Mouse (Mus musculus) heart, embryonic 14.5 days (tissue): ENCODE data around the gene Nudt17. TPM values are rescaled to one million over a fixed set of nuclear protein-coding genes. Genes with fewer than 3 reads are reported as not detected.

ENCODE experiments used
- ATAC-seq: fragments of 200-750 bp; cut with Nextera tagmentation; 2 replicates; pipeline ENCODE4 v1.8.0; 2017; ENCODE audit warnings: low read depth, moderate TSS enrichment; ENCODE audit not compliant: insufficient number of reproducible peaks, insufficient read depth, low FRiP score
- H3K27ac ChIP-seq, 2 experiments: fragments of 200-500 bp in 1 of 2; fragments of 300-500 bp in 1 of 2; sonication (generic) in 1 of 2; replicated peaks in 1 of 2; 2 replicates each; pipeline ENCODE4 v1.5.1; 2012 to 2014; ENCODE audit warnings: low read depth in 2 of 2, low read length in 2 of 2, control low read depth in 1 of 2, mild to moderate bottlenecking in 1 of 2, mixed read lengths in 1 of 2; ENCODE audit not compliant: control insufficient read depth in 1 of 2, insufficient read depth in 1 of 2
- H3K27me3 ChIP-seq: fragments of 300-500 bp; sonication (generic); 2 replicates; pipeline ENCODE4 v1.6.1; 2014; ENCODE audit warnings: mild to moderate bottlenecking, low read length, control low read depth; ENCODE audit not compliant: control insufficient read depth, insufficient read depth
- H3K36me3 ChIP-seq: fragments of 300-500 bp; sonication (generic); 2 replicates; pipeline ENCODE4 v1.6.1; 2014; ENCODE audit warnings: mild to moderate bottlenecking, control low read depth, low read length, mixed read lengths; ENCODE audit not compliant: control insufficient read depth, insufficient read depth
- H3K4me1 ChIP-seq, 2 experiments: fragments of 200-500 bp in 1 of 2; fragments of 300-500 bp in 1 of 2; sonication (generic) in 1 of 2; 2 replicates each; pipeline ENCODE4 v1.6.1; 2012 to 2014; ENCODE audit warnings: low read length in 2 of 2, control low read depth in 1 of 2, mixed read lengths in 1 of 2; ENCODE audit not compliant: control insufficient read depth in 2 of 2, insufficient read depth in 2 of 2
- H3K4me2 ChIP-seq: fragments of 300-500 bp; sonication (generic); 2 replicates; pipeline ENCODE4 v1.6.1; 2014; ENCODE audit warnings: mild to moderate bottlenecking, low read length
- H3K4me3 ChIP-seq, 2 experiments: fragments of 200-500 bp in 1 of 2; fragments of 300-500 bp in 1 of 2; sonication (generic) in 1 of 2; 2 replicates each; pipeline ENCODE4 v1.5.1; 2012 to 2014; ENCODE audit warnings: low read length in 2 of 2, mild to moderate bottlenecking in 2 of 2, control low read depth in 1 of 2, low read depth in 1 of 2, moderate library complexity in 1 of 2; ENCODE audit not compliant: control insufficient read depth in 1 of 2, insufficient read depth in 1 of 2
- H3K9ac ChIP-seq: fragments of 300-500 bp; sonication (generic); 2 replicates; pipeline ENCODE4 v1.6.1; 2014; ENCODE audit warnings: mild to moderate bottlenecking, low read length
- H3K9me3 ChIP-seq: fragments of 300-500 bp; sonication (generic); 2 replicates; pipeline ENCODE4 v1.6.1; 2016; ENCODE audit warnings: low read length, control low read depth; ENCODE audit not compliant: control insufficient read depth
- WGBS: fragments of 180-500 bp; shearing (Covaris S2); extraction: QIAGEN DNeasy Blood & Tissue Kit; methylation state at CpG from one replicate; pipeline ENCODE4 v1.1.7; 2014; 5-methylcytosine and 5-hydroxymethylcytosine counted together
- polyA plus RNA-seq: library from polyadenylated mRNA; unstranded; fragments of >200 nt; fragmentation: Nextera tagmentation; extraction: Ambion mirVana; gene quantifications from 2 replicates; pipeline ENCODE4 v1.2.1, GENCODE M21; 2014

Nudt17 gene
- polyA plus RNA-seq, 1 experiment from 2014 or later = 8.8 TPM

GRCm38 (mm10) chr3:96727343-96727827 is 19.0 kb upstream of the Nudt17 start, which contains the start of the genes Polr3c and Rnf115:
Gene Polr3c, minus strand, starts transcription at chr3:96727628.
Gene Rnf115, plus strand, starts transcription at chr3:96727664.
- under 1% methylated on average over 47 of the region's 52 CpGs for WGBS
- H3K9ac ChIP-seq = peak within 1 kb of the TSS; percentile 93

GRCm38 (mm10) chr3:96719173-96719572 is 10.8 kb upstream of the Nudt17 start:
- Histone ChIP-seq H3K9me3 (no peaks in the 10 kb centered on the region), H3K4me1 (peaks cover 0 to 9% of the 10 kb centered on the region in 2 experiments; a peak in 1 of 4 replicates), H3K9ac (no peak overlapping the region), H3K4me3 (no peak overlapping the region), H3K36me3 (peaks cover 70% of the 10 kb centered on the region), H3K4me2 (no peak overlapping the region), H3K27me3 (no peaks in the 10 kb centered on the region), H3K27ac (no peak overlapping the region)
- ATAC-seq = no peak
- WGBS = 38% methylated on average over 14 of the region's 14 CpGs

More at GRCm38 (mm10) chr3:96727343-96727827, 19.0 kb upstream of the Nudt17 start, which contains the start of the genes Polr3c and Rnf115:
- H3K4me1 ChIP-seq = peaks cover 5 to 43% of the 10 kb centered on the region in 2 experiments
- no peaks in the 10 kb centered on the region for H3K9me3 ChIP-seq
- H3K4me2 ChIP-seq = peak within 1 kb of the TSS; percentile 81
- no peaks in the 10 kb centered on the region for H3K27me3 ChIP-seq
- H3K36me3 ChIP-seq = peaks cover 17% of the 10 kb centered on the region
- H3K4me3 ChIP-seq = peak within 1 kb of the TSS; percentile 89 to 96
- peak; percentile 96 for ATAC-seq
- H3K27ac ChIP-seq = peak within 1 kb of the TSS; percentile 74 to 88

- no peaks in the 10 kb centered on the region for H3K27me3 ChIP-seq
- H3K9me3 ChIP-seq = no peaks in the 10 kb centered on the region
- H3K9ac ChIP-seq = no peak overlapping the region
- H3K27ac ChIP-seq = peak overlapping the region in 1 of 2 experiments; percentile 14; a peak in 1 of 4 replicates
- 0 out of 2 replicates have a peak, but pooled peaks have one; percentile 36 for ATAC-seq
- peaks cover 71% of the 10 kb centered on the region for H3K36me3 ChIP-seq
- WGBS = 47% methylated on average over 2 of the region's 2 CpGs
- no peak overlapping the region for H3K4me2 ChIP-seq
- H3K4me3 ChIP-seq = no peak overlapping the region
- no peaks in the 10 kb centered on the region for H3K4me1 ChIP-seq
These were observed 7.5 kb upstream of the Nudt17 start for GRCm38 (mm10) chr3:96715854-96716253.

- no peak for ATAC-seq
- H3K27me3 ChIP-seq = no peaks in the 10 kb centered on the region
- no peaks in the 10 kb centered on the region for H3K4me1 ChIP-seq
- 84% methylated on average over 5 of the region's 5 CpGs for WGBS
- H3K4me2 ChIP-seq = no peak overlapping the region
- H3K9me3 ChIP-seq = no peaks in the 10 kb centered on the region
- no peak overlapping the region for H3K27ac ChIP-seq
- H3K4me3 ChIP-seq = no peak overlapping the region
- H3K36me3 ChIP-seq = peaks cover 68% of the 10 kb centered on the region
- no peak overlapping the region for H3K9ac ChIP-seq
These were observed 5.9 kb upstream of the Nudt17 start for GRCm38 (mm10) chr3:96714286-96714685.

- Histone ChIP-seq H3K4me3 (peak overlapping the region in 1 of 2 experiments; percentile 47; a peak in 1 of 4 replicates), H3K27ac (no peak overlapping the region), H3K4me2 (peak overlapping the region; percentile 93), H3K9me3 (no peaks in the 10 kb centered on the region), H3K4me1 (peaks cover 0 to 6% of the 10 kb centered on the region in 2 experiments; a peak in 2 of 4 replicates), H3K9ac (peak overlapping the region; percentile 76; the same call in 1 of the 2 replicates), H3K27me3 (no peaks in the 10 kb centered on the region), H3K36me3 (peaks cover 57% of the 10 kb centered on the region)
- 51% methylated on average over 2 of the region's 2 CpGs for WGBS
- no peak for ATAC-seq
These were observed 312 bp upstream of the Nudt17 start for GRCm38 (mm10) chr3:96708684-96709064.

- 67% methylated on average over 7 of the region's 7 CpGs for WGBS
- H3K27me3 ChIP-seq = no peaks in the 10 kb centered on the region
- H3K4me2 ChIP-seq = no peak overlapping the region
- peaks cover 0 to 6% of the 10 kb centered on the region in 2 experiments; a peak in 2 of 4 replicates for H3K4me1 ChIP-seq
- H3K27ac ChIP-seq = no peak overlapping the region
- H3K9me3 ChIP-seq = no peaks in the 10 kb centered on the region
- H3K4me3 ChIP-seq = no peak overlapping the region
- H3K9ac ChIP-seq = no peak overlapping the region
- no peak for ATAC-seq
- peaks cover 57% of the 10 kb centered on the region for H3K36me3 ChIP-seq
These were observed 1.4 kb downstream of the Nudt17 start for GRCm38 (mm10) chr3:96706984-96707383.

GRCm38 (mm10) chr3:96706217-96706616 is 2.1 kb downstream of the Nudt17 start:
- Histone ChIP-seq H3K27ac (no peak overlapping the region), H3K4me1 (peaks cover 0 to 6% of the 10 kb centered on the region in 2 experiments; a peak in 2 of 4 replicates), H3K4me2 (no peak overlapping the region), H3K4me3 (no peak overlapping the region), H3K9ac (no peak overlapping the region), H3K27me3 (no peaks in the 10 kb centered on the region), H3K36me3 (peaks cover 57% of the 10 kb centered on the region), H3K9me3 (no peaks in the 10 kb centered on the region)
- no peak for ATAC-seq
- 94% methylated on average over 11 of the region's 11 CpGs for WGBS
